Mouse (Mus musculus): ENCODE data around the gene Arhgap23. TPM values are rescaled to one million over a fixed set of nuclear protein-coding genes. Genes with fewer than 3 reads are reported as not detected.

Arhgap23 gene
- polyA plus RNA-seq, 1 experiment from 2014 or later = 3.5 TPM

GRCm38 (mm10) chr11:97422507-97422906 lies 7.2 kb downstream of the Arhgap23 start:
- H3K9me3 ChIP-seq (ENCODE audit: control insufficient read depth) = no peaks in the 10 kb centered on the region
- WGBS = 66% methylated on average over 4 of the region's 4 CpGs
- no peaks in the 10 kb centered on the region for H3K36me3 ChIP-seq (ENCODE audit: control insufficient read depth, insufficient read depth)
- no peak overlapping the region for H3K4me2 ChIP-seq (replicated peaks; ENCODE audit: low read depth)
- no peak overlapping the region for H3K9ac ChIP-seq (ENCODE audit: low read depth, low read length)
- H3K4me3 ChIP-seq (ENCODE audit: low read depth, low read length) = no peak overlapping the region
- TF ChIP-seq CTCF (IDR thresholded peaks at IDR 0.05; ENCODE audit: low read depth) = no peak
- ATAC-seq = no peak
- H3K27ac ChIP-seq (ENCODE audit: low read depth, low read length) = no peak overlapping the region
- no peaks in the 10 kb centered on the region for H3K27me3 ChIP-seq (replicated peaks; ENCODE audit: control insufficient read depth, insufficient read depth, low read length)
- H3K4me1 ChIP-seq (replicated peaks; ENCODE audit: control insufficient read depth, insufficient read depth, low read length) = no peaks in the 10 kb centered on the region

- H3K27me3 ChIP-seq (replicated peaks; ENCODE audit: control insufficient read depth, insufficient read depth, low read length) = peaks cover 2% of the 10 kb centered on the region; the same call in 1 of the 2 replicates
- H3K4me3 ChIP-seq (ENCODE audit: low read depth, low read length) = no peak overlapping the region
- no peak overlapping the region for H3K27ac ChIP-seq (ENCODE audit: low read depth, low read length)
- no peaks in the 10 kb centered on the region; the same call in 1 of the 2 replicates for H3K4me1 ChIP-seq (replicated peaks; ENCODE audit: control insufficient read depth, insufficient read depth, low read length)
- ATAC-seq = peak; percentile 28
- H3K9ac ChIP-seq (ENCODE audit: low read depth, low read length) = no peak overlapping the region
- TF ChIP-seq CTCF (IDR thresholded peaks at IDR 0.05; ENCODE audit: low read depth) = no peak
- H3K9me3 ChIP-seq (ENCODE audit: control insufficient read depth) = no peaks in the 10 kb centered on the region
- peak overlapping the region; percentile 10; the same call in 1 of the 2 replicates for H3K4me2 ChIP-seq (replicated peaks; ENCODE audit: low read depth)
- H3K36me3 ChIP-seq (ENCODE audit: control insufficient read depth, insufficient read depth) = no peaks in the 10 kb centered on the region
- WGBS = 50% methylated on average over 5 of the region's 5 CpGs
Observed at GRCm38 (mm10) chr11:97424092-97424692, 8.9 kb downstream of the Arhgap23 start.

- no peak for TF ChIP-seq CTCF (IDR thresholded peaks at IDR 0.05; ENCODE audit: low read depth)
- Histone ChIP-seq H3K27ac (ENCODE audit: low read depth, low read length) (no peak overlapping the region), H3K36me3 (ENCODE audit: control insufficient read depth, insufficient read depth) (no peaks in the 10 kb centered on the region; the same call in 1 of the 2 replicates), H3K9me3 (ENCODE audit: control insufficient read depth) (no peaks in the 10 kb centered on the region), H3K4me2 (replicated peaks; ENCODE audit: low read depth) (no peak overlapping the region), H3K4me1 (replicated peaks; ENCODE audit: control insufficient read depth, insufficient read depth, low read length) (no peaks in the 10 kb centered on the region; the same call in 1 of the 2 replicates), H3K4me3 (ENCODE audit: low read depth, low read length) (no peak overlapping the region), H3K27me3 (replicated peaks; ENCODE audit: control insufficient read depth, insufficient read depth, low read length) (peaks cover 5% of the 10 kb centered on the region; the same call in 1 of the 2 replicates), H3K9ac (ENCODE audit: low read depth, low read length) (no peak overlapping the region)
- 39% methylated on average over 3 of the region's 3 CpGs for WGBS
- no peak for ATAC-seq
Observed at GRCm38 (mm10) chr11:97424802-97425201, 9.5 kb downstream of the Arhgap23 start.

- Histone ChIP-seq H3K4me1 (replicated peaks; ENCODE audit: control insufficient read depth, insufficient read depth, low read length) (no peaks in the 10 kb centered on the region; the same call in 1 of the 2 replicates), H3K4me3 (ENCODE audit: low read depth, low read length) (peak overlapping the region; percentile 18), H3K9me3 (ENCODE audit: control insufficient read depth) (no peaks in the 10 kb centered on the region), H3K9ac (ENCODE audit: low read depth, low read length) (no peak overlapping the region), H3K27ac (ENCODE audit: low read depth, low read length) (no peak overlapping the region), H3K4me2 (replicated peaks; ENCODE audit: low read depth) (peak overlapping the region; percentile 62), H3K36me3 (ENCODE audit: control insufficient read depth, insufficient read depth) (no peaks in the 10 kb centered on the region; the same call in 1 of the 2 replicates), H3K27me3 (replicated peaks; ENCODE audit: control insufficient read depth, insufficient read depth, low read length) (peaks cover 5% of the 10 kb centered on the region; the same call in 1 of the 2 replicates)
- WGBS = 2% methylated on average over 32 of the region's 32 CpGs
- no peak for TF ChIP-seq CTCF (IDR thresholded peaks at IDR 0.05; ENCODE audit: low read depth)
- ATAC-seq = peak; percentile 39; the same call in 1 of the 2 replicates
Observed at GRCm38 (mm10) chr11:97427794-97428725, 12.7 kb downstream of the Arhgap23 start.

GRCm38 (mm10) chr11:97428726-97429077 lies 13.4 kb downstream of the Arhgap23 start:
- H3K9ac ChIP-seq (ENCODE audit: low read depth, low read length) = no peak overlapping the region

GRCm38 (mm10) chr11:97429615-97430014 lies 14.3 kb downstream of the Arhgap23 start:
- TF ChIP-seq CTCF (IDR thresholded peaks at IDR 0.05; ENCODE audit: low read depth) = no peak
- H3K9me3 ChIP-seq (ENCODE audit: control insufficient read depth) = no peaks in the 10 kb centered on the region
- no peak overlapping the region for H3K4me3 ChIP-seq (ENCODE audit: low read depth, low read length)
- no peak for ATAC-seq
- no peak overlapping the region for H3K4me2 ChIP-seq (replicated peaks; ENCODE audit: low read depth)
- no peak overlapping the region for H3K9ac ChIP-seq (ENCODE audit: low read depth, low read length)
- no peaks in the 10 kb centered on the region; the same call in 1 of the 2 replicates for H3K36me3 ChIP-seq (ENCODE audit: control insufficient read depth, insufficient read depth)
- 73% methylated on average over 8 of the region's 8 CpGs for WGBS
- no peak overlapping the region for H3K27ac ChIP-seq (ENCODE audit: low read depth, low read length)
- H3K4me1 ChIP-seq (replicated peaks; ENCODE audit: control insufficient read depth, insufficient read depth, low read length) = no peaks in the 10 kb centered on the region; the same call in 1 of the 2 replicates
- H3K27me3 ChIP-seq (replicated peaks; ENCODE audit: control insufficient read depth, insufficient read depth, low read length) = peaks cover 5% of the 10 kb centered on the region; the same call in 1 of the 2 replicates

More at GRCm38 (mm10) chr11:97428726-97429077, 13.4 kb downstream of the Arhgap23 start:
- H3K4me3 ChIP-seq (ENCODE audit: low read depth, low read length) = peak overlapping the region; percentile 18; the same call in 1 of the 2 replicates
- no peak for ATAC-seq
- 39% methylated on average over 4 of the region's 4 CpGs for WGBS
- no peaks in the 10 kb centered on the region; the same call in 1 of the 2 replicates for H3K4me1 ChIP-seq (replicated peaks; ENCODE audit: control insufficient read depth, insufficient read depth, low read length)
- H3K27ac ChIP-seq (ENCODE audit: low read depth, low read length) = no peak overlapping the region
- H3K36me3 ChIP-seq (ENCODE audit: control insufficient read depth, insufficient read depth) = no peaks in the 10 kb centered on the region; the same call in 1 of the 2 replicates
- H3K4me2 ChIP-seq (replicated peaks; ENCODE audit: low read depth) = peak overlapping the region; percentile 62
- H3K27me3 ChIP-seq (replicated peaks; ENCODE audit: control insufficient read depth, insufficient read depth, low read length) = peaks cover 5% of the 10 kb centered on the region; the same call in 1 of the 2 replicates
- no peak for TF ChIP-seq CTCF (IDR thresholded peaks at IDR 0.05; ENCODE audit: low read depth)
- no peaks in the 10 kb centered on the region for H3K9me3 ChIP-seq (ENCODE audit: control insufficient read depth)

All from intestine, postnatal 0 days (tissue).